Mouse (Mus musculus): ENCODE measurements around the gene Ppm1e.

DNA sequence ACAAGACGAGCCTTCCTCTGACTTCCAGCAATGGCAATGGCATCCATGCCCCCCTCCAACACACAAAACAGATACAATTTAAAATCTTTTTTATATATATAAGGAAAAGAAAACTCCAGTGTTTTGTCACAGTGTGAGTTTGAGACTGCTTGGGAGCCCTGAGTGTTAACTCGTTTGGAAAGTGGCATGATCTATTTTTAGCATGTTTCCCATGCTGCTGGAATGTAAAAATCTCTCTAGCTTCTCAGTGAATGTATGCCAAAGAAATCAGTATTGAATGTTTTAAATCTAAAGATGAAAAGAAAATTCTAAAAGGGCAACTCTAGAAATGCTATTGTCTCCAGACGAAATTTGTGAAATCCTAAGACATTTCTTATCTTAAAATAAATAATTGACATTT is 45.3 kb downstream of the Ppm1e start:
- TF ChIP-seq EP300 (IDR thresholded peaks at IDR 0.05; ENCODE audit: low read depth) (no peak), CTCF (IDR thresholded peaks at IDR 0.05; ENCODE audit: low read depth) (no peak)

All from heart, postnatal 0 days (tissue).